Mouse (Mus musculus) cerebellum, adult 2 months (tissue): ENCODE measurements around the gene Cdkn2aipnl.

ENCODE experiments used
- CTCF ChIP-seq: fragments of 200-500 bp; IDR thresholded peaks from 2 replicates; pipeline ENCODE4 v1.5.1; 2011; ENCODE audit warnings: low read depth, mild to moderate bottlenecking, control low read depth, low read length, moderate library complexity, borderline replicate concordance; ENCODE audit not compliant: insufficient read depth
- POLR2A ChIP-seq: fragments of 200-500 bp; IDR thresholded peaks from 2 replicates; pipeline ENCODE4 v1.6.1; 2011; ENCODE audit warnings: low read length, control low read depth, borderline replicate concordance; ENCODE audit not compliant: insufficient read depth

- TF ChIP-seq POLR2A (no peak), CTCF (no peak)
These were observed 41.9 kb upstream of the Cdkn2aipnl start for GRCm38 (mm10) chr11:51925595-51925994.
